Mouse (Mus musculus) ovary, adult 18-20 months (tissue): ENCODE measurements around the gene Cdkn2a.

ENCODE experiments used
- DNase-seq: peaks from one replicate; pipeline ENCODE4 v3.0.0; 2022; ENCODE audit warnings: low spot score, mixed read lengths

Gene Cdkn2a

DNA sequence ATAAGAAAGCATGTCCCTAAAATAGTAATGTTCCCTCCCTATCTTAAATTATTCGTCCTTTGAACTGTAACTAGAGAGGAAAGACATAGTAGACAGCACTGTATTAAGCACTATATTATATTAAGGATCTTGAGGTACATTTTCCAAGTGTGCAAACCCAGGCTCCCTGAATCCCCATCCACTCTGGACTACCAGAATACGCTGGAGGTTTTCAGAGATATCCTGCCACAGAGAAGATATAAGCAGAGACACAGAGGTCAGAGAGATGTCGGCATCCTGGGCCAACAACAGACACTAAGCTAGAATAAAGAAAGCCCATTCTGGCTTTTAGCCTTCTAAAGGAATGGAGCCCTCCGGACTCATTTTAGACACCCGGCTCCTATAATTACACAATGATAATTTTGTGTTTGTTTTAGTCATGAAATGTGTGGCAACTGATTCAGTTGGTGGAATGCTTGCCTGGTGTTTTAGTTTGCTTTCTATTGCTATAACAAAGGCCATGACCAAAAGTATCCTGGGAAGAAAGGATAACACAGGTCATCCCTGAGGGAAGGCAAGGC is 17.0 kb downstream of the Cdkn2a start:
- no peak for DNase-seq

DNA sequence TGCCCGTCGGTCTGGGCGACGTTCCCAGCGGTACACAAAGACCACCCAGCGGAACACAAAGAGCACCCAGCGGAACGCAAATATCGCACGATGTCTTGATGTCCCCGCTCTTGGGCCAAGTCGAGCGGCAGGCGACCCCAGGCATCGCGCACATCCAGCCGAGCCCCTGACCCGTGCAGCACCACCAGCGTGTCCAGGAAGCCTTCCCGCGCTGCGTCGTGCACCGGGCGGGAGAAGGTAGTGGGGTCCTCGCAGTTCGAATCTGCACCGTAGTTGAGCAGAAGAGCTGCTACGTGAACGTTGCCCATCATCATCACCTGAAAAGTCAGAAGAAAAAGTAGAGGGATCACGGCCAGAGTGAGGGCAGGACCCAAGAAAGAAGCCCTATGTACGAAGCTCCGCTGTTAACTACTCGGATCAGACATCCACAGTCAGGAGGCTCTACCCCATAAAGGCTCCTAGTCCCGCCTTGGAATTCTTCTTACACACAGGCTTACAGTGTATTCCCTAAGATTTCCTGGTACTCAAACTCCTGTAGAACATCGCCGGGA is 17.7 kb downstream of the Cdkn2a start:
- no peak for DNase-seq

DNA sequence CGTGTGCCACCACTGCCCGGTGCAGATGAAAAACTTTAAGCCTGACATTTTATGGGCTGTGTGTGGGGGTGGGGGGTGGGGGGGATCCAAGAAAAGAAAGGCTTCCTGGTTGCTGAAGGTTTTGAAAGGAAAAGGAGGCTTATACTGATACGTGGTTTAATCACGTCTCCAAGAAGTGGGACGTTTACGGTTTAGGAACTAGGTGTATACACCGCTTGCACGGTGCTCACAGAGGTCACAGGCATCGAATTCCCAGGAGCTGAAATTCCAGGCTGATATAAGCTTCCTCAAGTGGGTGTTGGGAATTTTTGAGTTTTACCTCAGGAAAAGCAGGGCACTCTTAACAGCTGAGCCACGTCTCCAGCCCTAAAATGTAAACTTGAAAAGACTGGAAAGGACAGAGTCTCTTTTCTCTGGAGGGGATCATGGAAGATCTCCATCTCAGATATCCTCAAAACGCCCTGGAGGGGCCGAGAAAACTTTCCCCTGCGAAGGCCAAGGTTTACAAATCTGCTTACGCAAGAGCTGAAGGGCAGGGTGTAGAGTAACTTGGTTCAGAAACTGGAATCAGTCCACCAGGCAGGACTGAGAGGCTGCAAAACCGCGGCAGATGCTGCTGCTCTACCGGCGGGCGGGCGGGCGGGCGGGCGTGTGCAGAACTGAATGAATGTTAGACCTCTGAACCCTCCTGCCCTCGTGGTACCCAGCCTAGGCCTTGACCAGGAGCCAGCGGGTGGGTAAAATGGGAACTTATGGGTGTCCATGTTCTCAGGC is 18.5 kb downstream of the Cdkn2a start:
- no peak for DNase-seq

DNA sequence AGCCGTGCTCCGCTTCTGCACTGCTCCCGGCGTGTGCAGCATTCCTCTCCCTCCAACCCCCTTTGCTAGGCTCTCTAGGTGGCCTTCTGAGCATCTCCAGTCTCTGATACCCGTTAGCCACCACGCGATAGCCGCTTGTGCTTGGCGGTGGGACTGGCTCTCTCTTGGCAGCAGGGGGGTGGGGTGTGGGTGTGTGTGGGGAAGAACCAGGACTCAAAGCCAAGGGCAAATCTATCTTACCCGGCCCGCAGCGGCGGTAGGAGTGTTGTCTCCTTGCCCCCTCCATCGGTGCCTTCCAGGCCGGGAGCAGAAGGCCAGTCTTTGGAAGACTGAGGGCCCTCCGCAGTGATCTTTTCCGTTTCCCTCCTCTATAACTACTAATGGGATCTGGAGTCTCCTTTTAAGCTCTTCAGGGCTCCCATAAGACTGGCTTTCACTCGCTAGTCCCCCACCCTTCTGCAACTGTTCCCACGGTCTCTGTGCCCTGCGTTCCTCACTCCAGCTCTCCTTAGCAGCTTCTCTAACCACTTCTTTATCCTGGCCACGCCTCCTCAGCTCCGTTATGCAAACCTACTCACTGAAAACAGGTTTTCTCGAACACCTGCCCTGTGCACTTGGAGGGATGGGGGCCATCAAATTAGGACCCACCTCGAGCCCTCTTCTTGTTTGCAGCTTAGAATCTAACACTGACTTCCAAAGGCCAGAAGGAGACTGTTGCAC is 19.5 kb downstream of the Cdkn2a start:
- DNase-seq: no peak

DNA sequence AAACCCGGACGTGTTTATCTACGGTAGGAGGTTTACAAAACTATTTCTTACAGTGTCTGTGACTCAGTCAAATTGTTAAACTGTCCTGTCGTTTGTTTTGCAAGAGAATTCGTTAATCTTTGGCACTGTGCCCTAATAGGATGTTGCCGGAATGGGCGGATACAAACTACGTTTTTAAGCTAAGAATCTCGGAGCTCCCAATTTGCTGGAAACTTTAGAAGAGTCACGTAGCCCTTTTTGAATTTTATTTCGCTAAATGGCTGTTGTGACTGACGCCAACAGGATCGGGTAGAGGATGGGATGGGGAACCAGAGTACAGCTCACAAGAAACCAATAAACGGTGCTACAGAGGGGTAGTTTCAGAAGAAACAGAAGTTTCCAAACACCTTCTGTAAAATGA is 20.4 kb downstream of the Cdkn2a start:
- DNase-seq: no peak

DNA sequence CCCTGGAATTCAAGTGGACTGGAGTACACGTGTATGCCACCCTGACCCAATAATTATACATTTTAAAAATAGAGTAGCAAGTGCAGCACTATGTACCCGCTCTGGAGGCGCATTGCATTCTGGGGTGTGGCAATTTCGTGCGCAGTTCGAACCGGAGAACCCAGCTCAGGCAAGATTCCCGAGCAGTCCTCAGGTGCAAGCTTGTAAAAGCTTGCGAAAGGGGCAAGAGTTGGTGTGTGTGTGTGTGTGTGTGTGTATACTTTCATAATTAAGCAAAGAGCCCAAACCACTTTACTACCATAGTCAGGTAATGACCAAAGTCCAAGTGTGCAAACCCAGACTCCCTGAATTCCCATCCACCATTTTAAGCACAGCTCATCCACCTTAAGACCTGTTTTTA is 20.9 kb downstream of the Cdkn2a start:
- no peak for DNase-seq

DNA sequence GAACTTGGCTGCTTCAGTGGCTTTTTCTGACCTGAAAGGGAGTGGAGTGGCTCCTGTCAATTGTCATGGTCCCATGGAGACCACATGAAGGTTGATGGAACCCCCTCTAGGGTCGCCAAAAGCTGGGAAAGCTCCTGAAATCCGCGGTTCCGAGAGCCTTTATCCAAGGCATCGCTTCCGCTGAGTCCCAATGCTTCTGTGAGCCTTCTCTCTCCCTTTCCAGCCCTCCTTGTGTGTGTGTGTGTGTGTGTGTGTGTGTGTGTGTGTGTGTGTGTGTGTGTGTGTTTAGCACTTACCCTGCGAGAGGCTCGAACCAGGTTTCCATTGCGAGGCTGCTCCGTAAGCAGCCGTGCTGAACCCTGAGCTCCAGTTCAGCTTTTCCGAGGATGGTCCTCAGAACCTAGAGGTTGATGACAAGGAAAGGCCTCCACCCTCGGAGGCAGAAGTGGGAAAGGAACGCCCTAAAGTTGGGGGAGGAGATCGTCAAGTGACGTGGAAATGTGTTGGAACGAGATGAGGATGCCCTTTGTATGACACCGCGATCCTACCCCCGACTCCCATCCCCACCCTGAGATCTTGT is 21.4 kb downstream of the Cdkn2a start:
- no peak for DNase-seq

DNA sequence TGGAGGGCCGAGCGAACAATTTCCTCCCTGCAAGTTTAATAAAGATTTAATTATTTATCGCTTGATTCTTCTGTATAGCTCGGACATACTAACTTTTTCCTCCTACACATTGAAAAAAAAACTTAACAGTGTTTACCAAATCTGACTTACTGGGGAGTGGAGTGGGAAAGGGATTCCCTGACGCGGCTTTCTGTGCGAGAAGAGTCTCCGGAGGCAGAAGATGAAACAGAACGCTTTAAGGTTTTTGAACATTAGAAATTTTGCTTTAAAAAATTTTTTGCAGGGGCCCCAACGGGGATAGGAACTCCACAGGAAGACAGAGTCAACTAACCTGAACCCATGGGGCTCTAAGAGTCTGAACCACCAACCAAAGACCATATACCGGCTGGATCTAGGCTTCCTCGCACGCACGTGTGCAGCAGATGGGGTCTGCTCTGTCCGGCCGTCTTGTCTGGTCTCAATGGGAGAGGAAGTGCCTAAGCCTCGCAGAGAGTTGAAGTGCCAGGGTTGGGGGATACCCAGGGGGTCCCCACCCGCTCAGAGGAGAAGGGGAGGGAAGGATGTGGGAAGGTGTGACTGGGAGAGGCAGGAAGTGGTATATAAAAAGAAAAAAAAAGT is 22.2 kb downstream of the Cdkn2a start:
- DNase-seq: no peak

DNA sequence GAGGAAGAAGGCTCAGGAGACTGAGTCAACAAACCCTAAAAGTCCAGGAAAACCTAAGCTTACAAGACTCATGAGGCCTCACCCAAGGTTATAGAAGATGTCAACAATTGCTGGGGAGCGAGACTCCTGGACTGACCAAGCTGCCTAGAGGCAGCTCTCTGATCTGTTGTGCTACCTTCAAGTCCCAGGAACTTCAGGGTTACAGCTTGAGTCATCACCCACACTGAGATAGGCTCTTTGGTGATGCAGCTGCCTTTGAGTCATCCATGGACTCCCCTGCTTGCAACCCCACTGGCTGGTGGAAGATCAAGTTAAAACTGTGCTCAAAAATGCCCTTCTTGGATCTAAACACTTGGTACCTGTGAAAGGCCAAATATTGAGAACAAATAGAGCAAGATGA is 36.7 kb downstream of the Cdkn2a start:
- DNase-seq: no peak

DNA sequence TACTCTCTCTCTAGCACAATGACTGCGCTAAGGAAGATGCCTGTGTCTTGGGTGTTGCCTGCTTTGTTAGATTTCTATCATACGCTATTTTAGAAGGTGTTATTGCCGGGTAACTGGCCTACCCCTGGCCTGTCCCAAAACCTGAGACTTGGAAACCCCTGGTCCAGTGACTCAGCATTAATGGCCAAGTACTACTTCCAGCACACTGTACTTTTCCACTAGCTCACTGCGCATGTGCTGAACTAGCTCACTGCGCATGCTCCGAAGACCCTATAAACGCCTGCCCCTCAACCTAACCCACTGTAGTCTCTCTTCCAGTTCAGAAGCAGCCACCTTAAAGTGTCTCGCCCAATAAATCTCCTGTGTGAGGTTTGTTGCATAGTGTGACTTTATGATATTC is 60.0 kb downstream of the Cdkn2a start:
- no peak for DNase-seq
